Mouse (Mus musculus) heart, postnatal 0 days (tissue): ENCODE measurements at regions not wholly inside any gene's neighbourhood (a gene's known extent, or its start where the extent isn't known, plus 50 kb on each side); places are given as distances from the start of the nearest gene placed in this dataset.

ENCODE experiments used
- CTCF ChIP-seq: IDR thresholded peaks from 2 replicates; pipeline ENCODE4 v1.5.1; 2016; ENCODE audit warnings: antibody characterized with exemption, control low read depth, low read depth
- EP300 ChIP-seq: IDR thresholded peaks from 2 replicates; pipeline ENCODE4 v1.6.1; 2016; ENCODE audit warnings: antibody characterized with exemption, low read depth

- no peak for TF ChIP-seq CTCF
- no peak for TF ChIP-seq EP300
Observed at GRCm38 (mm10) chr6:50949883-50950583, 295.8 kb upstream of the Npvf start.
